Mouse (Mus musculus): ENCODE measurements around the gene Bcam. TPM values are rescaled to one million over a fixed set of nuclear protein-coding genes. Genes with fewer than 3 reads are reported as not detected.

Gene Bcam
- polyA plus RNA-seq, 1 experiment from 2014 or later = 345 TPM

- peak within 1 kb of the TSS; percentile 76 for H3K4me2 ChIP-seq
- H3K4me1 ChIP-seq = peaks cover 24% of the 10 kb centered on the region
- H3K4me3 ChIP-seq = peak within 1 kb of the TSS; percentile 87
- no peaks in the 10 kb centered on the region for H3K9me3 ChIP-seq
- no peaks in the 10 kb centered on the region for H3K27me3 ChIP-seq
- under 1% methylated on average over 59 of the region's 59 CpGs for WGBS
- H3K36me3 ChIP-seq = peaks cover 60% of the 10 kb centered on the region
- peak within 1 kb of the TSS; percentile 83 for H3K27ac ChIP-seq
- peak; percentile 99 for ATAC-seq (ENCODE audit: borderline replicate concordance, extremely low read depth, low FRiP score, low TSS enrichment)
- peak within 1 kb of the TSS; percentile 89 for H3K9ac ChIP-seq
Measured at GRCm38 (mm10) chr7:19715239-19716054, 55.4 kb downstream of the Bcam start, which contains the start of gene Tomm40. Gene Tomm40 (minus strand): TSS chr7:19715438.

GRCm38 (mm10) chr7:19714836-19715235 is 56.0 kb downstream of the Bcam start:
- Histone ChIP-seq H3K9me3 (no peaks in the 10 kb centered on the region), H3K4me3 (peak overlapping the region; percentile 87), H3K4me1 (peaks cover 24% of the 10 kb centered on the region), H3K9ac (peak overlapping the region; percentile 89), H3K36me3 (peaks cover 59% of the 10 kb centered on the region), H3K4me2 (peak overlapping the region; percentile 76), H3K27ac (peak overlapping the region; percentile 76), H3K27me3 (no peaks in the 10 kb centered on the region)
- no peak for ATAC-seq (ENCODE audit: borderline replicate concordance, extremely low read depth, low FRiP score, low TSS enrichment)
- under 1% methylated on average over 39 of the region's 39 CpGs for WGBS

DNA sequence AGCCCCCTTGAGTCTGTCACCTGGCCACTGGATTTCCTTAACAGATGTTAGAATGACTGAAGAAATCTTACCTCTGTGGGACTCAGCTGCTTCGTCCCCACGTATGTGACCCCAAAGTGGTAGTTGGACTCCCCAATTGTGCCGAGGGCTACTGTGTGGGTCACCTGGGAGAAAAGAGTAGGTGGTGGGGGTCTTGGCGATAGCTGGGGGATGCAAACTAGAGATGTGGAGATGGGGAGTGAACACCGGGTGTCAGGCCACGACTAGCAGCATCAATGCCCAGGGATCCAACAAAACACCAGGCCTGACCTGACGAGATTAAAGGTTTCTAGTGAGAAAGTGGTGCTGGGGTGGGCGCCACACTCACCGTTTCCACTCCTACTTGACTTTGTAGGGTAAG is 57.2 kb downstream of the Bcam start:
- Histone ChIP-seq H3K27ac (no peak overlapping the region), H3K36me3 (peaks cover 61% of the 10 kb centered on the region), H3K27me3 (no peaks in the 10 kb centered on the region), H3K9ac (no peak overlapping the region), H3K4me1 (peaks cover 24% of the 10 kb centered on the region), H3K9me3 (no peaks in the 10 kb centered on the region), H3K4me3 (peak overlapping the region; percentile 87; the same call in 1 of the 2 replicates), H3K4me2 (no peak overlapping the region)
- WGBS = 81% methylated on average over 9 of the region's 9 CpGs
- no peak for ATAC-seq (ENCODE audit: borderline replicate concordance, extremely low read depth, low FRiP score, low TSS enrichment)

DNA sequence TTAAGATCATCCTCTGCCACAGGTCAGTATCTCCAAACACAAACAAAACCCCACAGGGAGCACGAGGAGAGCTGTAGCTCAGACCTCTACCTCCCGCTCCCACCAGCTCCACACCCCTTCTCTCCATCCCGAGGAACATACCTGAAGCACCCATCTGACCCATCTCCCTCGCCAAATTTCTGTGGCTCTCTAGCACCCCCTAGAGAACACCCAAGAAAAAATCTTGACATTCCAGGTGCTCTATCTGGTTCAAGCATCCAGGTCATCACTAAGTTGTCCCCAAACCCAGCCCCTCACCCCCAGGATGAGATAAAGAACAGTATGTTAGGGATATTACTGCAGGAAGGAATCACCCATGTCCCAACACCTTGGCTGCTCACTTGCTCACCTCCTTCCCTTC is 57.6 kb downstream of the Bcam start:
- Histone ChIP-seq H3K4me1 (peaks cover 24% of the 10 kb centered on the region), H3K27ac (no peak overlapping the region), H3K9me3 (no peaks in the 10 kb centered on the region), H3K4me3 (no peak overlapping the region), H3K27me3 (no peaks in the 10 kb centered on the region), H3K4me2 (no peak overlapping the region), H3K36me3 (peaks cover 60% of the 10 kb centered on the region), H3K9ac (no peak overlapping the region)
- 39% methylated on average over 4 of the region's 4 CpGs for WGBS
- no peak for ATAC-seq (ENCODE audit: borderline replicate concordance, extremely low read depth, low FRiP score, low TSS enrichment)

- Histone ChIP-seq H3K27ac (no peak overlapping the region), H3K4me2 (no peak overlapping the region), H3K4me1 (peaks cover 24% of the 10 kb centered on the region), H3K4me3 (no peak overlapping the region), H3K36me3 (peaks cover 63% of the 10 kb centered on the region), H3K27me3 (no peaks in the 10 kb centered on the region), H3K9ac (no peak overlapping the region), H3K9me3 (no peaks in the 10 kb centered on the region)
- ATAC-seq (ENCODE audit: borderline replicate concordance, extremely low read depth, low FRiP score, low TSS enrichment) = no peak
- 66% methylated on average over 4 of the region's 4 CpGs for WGBS
Measured at GRCm38 (mm10) chr7:19712414-19712813, 58.4 kb downstream of the Bcam start.

DNA sequence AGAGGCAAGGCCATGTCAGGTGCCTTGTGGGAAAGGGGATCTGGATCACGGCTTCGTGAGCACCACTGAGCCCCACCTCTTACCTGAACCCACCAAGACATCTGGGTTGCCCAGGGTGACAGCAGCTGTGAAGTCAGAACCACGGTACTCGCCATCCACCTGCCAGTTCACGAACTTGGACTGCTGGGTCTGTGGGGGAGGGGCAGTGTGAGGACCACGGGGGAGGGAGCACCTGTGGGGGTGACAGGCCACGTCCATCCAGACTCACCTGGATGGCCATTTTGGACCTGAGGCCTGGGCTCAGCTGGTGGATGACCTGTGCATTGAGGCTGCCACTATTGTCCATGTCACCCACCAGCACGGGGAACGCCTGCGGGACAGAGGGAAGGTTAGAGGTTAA is 60.2 kb downstream of the Bcam start:
- Histone ChIP-seq H3K27ac (no peak overlapping the region), H3K4me2 (no peak overlapping the region), H3K36me3 (peaks cover 69% of the 10 kb centered on the region), H3K4me3 (no peak overlapping the region), H3K9ac (no peak overlapping the region), H3K9me3 (no peaks in the 10 kb centered on the region), H3K4me1 (peaks cover 14% of the 10 kb centered on the region), H3K27me3 (no peaks in the 10 kb centered on the region)
- ATAC-seq (ENCODE audit: borderline replicate concordance, extremely low read depth, low FRiP score, low TSS enrichment) = no peak
- 89% methylated on average over 10 of the region's 10 CpGs for WGBS

Other genes with a start within 250 kb of the Bcam start
- gene Ppp1r37, start 207.9 kb downstream of the Bcam start, polyA plus RNA-seq (2015; fragmentation: Nextera tagmentation; extraction: Ambion mirVana) = 23.8 and 24.8 TPM in 2 replicates
- gene Zfp296, start 193.7 kb downstream of the Bcam start, polyA plus RNA-seq (2015; fragmentation: Nextera tagmentation; extraction: Ambion mirVana) = 0.50 and 0.54 TPM in 2 replicates
- gene Gemin7, start 193.4 kb downstream of the Bcam start, polyA plus RNA-seq (2015; fragmentation: Nextera tagmentation; extraction: Ambion mirVana) = 164 and 183 TPM in 2 replicates
- gene Clasrp, start 166.5 kb downstream of the Bcam start, polyA plus RNA-seq (2015; fragmentation: Nextera tagmentation; extraction: Ambion mirVana) = 46.4 and 51.4 TPM in 2 replicates
- gene Relb, start 141.6 kb downstream of the Bcam start, polyA plus RNA-seq (2015; fragmentation: Nextera tagmentation; extraction: Ambion mirVana) = 6.8 and 8.8 TPM in 2 replicates
- gene Clptm1, start 106.0 kb downstream of the Bcam start, polyA plus RNA-seq (2015; fragmentation: Nextera tagmentation; extraction: Ambion mirVana) = 81.8 and 86.8 TPM in 2 replicates
- 4.0 and 9.5 TPM in 2 replicates for gene Apoc2, start 93.1 kb downstream of the Bcam start, polyA plus RNA-seq (2015; fragmentation: Nextera tagmentation; extraction: Ambion mirVana)
- not detected in 2 replicates for gene Gm44805, start 89.6 kb downstream of the Bcam start, polyA plus RNA-seq (2015; fragmentation: Nextera tagmentation; extraction: Ambion mirVana)
- gene Apoc4, start 89.5 kb downstream of the Bcam start, polyA plus RNA-seq (2015; fragmentation: Nextera tagmentation; extraction: Ambion mirVana) = 0.42 and 1.3 TPM in 2 replicates
- gene Apoc1, start 78.4 kb downstream of the Bcam start, polyA plus RNA-seq (2015; fragmentation: Nextera tagmentation; extraction: Ambion mirVana) = 19.5 and 22.0 TPM in 2 replicates
- gene Apoe, start 71.8 kb downstream of the Bcam start, polyA plus RNA-seq (2015; fragmentation: Nextera tagmentation; extraction: Ambion mirVana) = 458 and 503 TPM in 2 replicates
- 149 and 157 TPM in 2 replicates for gene Tomm40, start 55.6 kb downstream of the Bcam start, polyA plus RNA-seq (2015; fragmentation: Nextera tagmentation; extraction: Ambion mirVana)
- 133 and 140 TPM in 2 replicates for gene Nectin2, start 20.5 kb downstream of the Bcam start, polyA plus RNA-seq (2015; fragmentation: Nextera tagmentation; extraction: Ambion mirVana)
- gene Cblc, start 25.8 kb upstream of the Bcam start, polyA plus RNA-seq (2015; fragmentation: Nextera tagmentation; extraction: Ambion mirVana) = 15.2 and 16.1 TPM in 2 replicates
- gene Bcl3, start 51.8 kb upstream of the Bcam start, polyA plus RNA-seq (2015; fragmentation: Nextera tagmentation; extraction: Ambion mirVana) = 4.3 and 4.7 TPM in 2 replicates
- gene Gm19345, start 81.0 kb upstream of the Bcam start, polyA plus RNA-seq (2015; fragmentation: Nextera tagmentation; extraction: Ambion mirVana) = 0.16 TPM in 1 of 2 replicates, not detected in the other
- not detected in 2 replicates for gene Ceacam16, start 90.3 kb upstream of the Bcam start, polyA plus RNA-seq (2015; fragmentation: Nextera tagmentation; extraction: Ambion mirVana)
- gene Ceacam19, start 116.9 kb upstream of the Bcam start, polyA plus RNA-seq (2015; fragmentation: Nextera tagmentation; extraction: Ambion mirVana) = not detected in 2 replicates
- gene Pvr, start 150.1 kb upstream of the Bcam start, polyA plus RNA-seq (2015; fragmentation: Nextera tagmentation; extraction: Ambion mirVana) = 19.0 and 22.5 TPM in 2 replicates
- 1.4 and 2.0 TPM in 2 replicates for gene Igsf23, start 179.7 kb upstream of the Bcam start, polyA plus RNA-seq (2015; fragmentation: Nextera tagmentation; extraction: Ambion mirVana)
- not detected in 2 replicates for gene Ceacam20, start 194.4 kb upstream of the Bcam start, polyA plus RNA-seq (2015; fragmentation: Nextera tagmentation; extraction: Ambion mirVana)
- gene Nlrp9b, start 220.4 kb upstream of the Bcam start, polyA plus RNA-seq (2015; fragmentation: Nextera tagmentation; extraction: Ambion mirVana) = not detected in 2 replicates